Mouse (Mus musculus) bone marrow macrophage, adult 2 months (primary cell): ENCODE measurements around the gene Plcl2.

ENCODE experiments used
- CTCF ChIP-seq: IDR thresholded peaks from 2 replicates; pipeline ENCODE4 v1.5.1; 2012; ENCODE audit warnings: low read depth, mild to moderate bottlenecking, low read length, moderate library complexity
- POLR2A ChIP-seq: IDR thresholded peaks from 2 replicates; pipeline ENCODE4 v1.6.1; 2012; ENCODE audit warnings: mild to moderate bottlenecking, low read depth, low read length, borderline replicate concordance

GRCm38 (mm10) chr17:50512222-50512621 lies 3.0 kb downstream of the Plcl2 start:
- TF ChIP-seq CTCF (no peak), POLR2A (no peak)
